Mouse (Mus musculus) liver, embryonic 16.5 days (tissue): ENCODE data around the gene Gimap8. TPM values are rescaled to one million over a fixed set of nuclear protein-coding genes. Genes with fewer than 3 reads are reported as not detected.
"Not testable (repeated sequence)": the region's sequence is repeated elsewhere in the genome, so short reads cannot be mapped to it uniquely, and the experiment has no call there.

ENCODE experiments used
- ATAC-seq: fragments of 200-750 bp; cut with Nextera tagmentation; 2 replicates; pipeline ENCODE4 v1.8.0; 2017; ENCODE audit warnings: low read depth, mild to moderate bottlenecking, moderate number of reproducible peaks, moderate library complexity
- H3K27ac ChIP-seq: fragments of 300-500 bp; sonication (generic); 2 replicates; pipeline ENCODE4 v1.5.1; 2014; ENCODE audit warnings: mild to moderate bottlenecking, low read length
- H3K27me3 ChIP-seq: fragments of 300-500 bp; sonication (generic); 2 replicates; pipeline ENCODE4 v1.6.1; 2014; ENCODE audit warnings: low read depth, low read length, mixed read lengths; ENCODE audit not compliant: control insufficient read depth, insufficient read depth
- H3K36me3 ChIP-seq: fragments of 300-500 bp; sonication (generic); 2 replicates; pipeline ENCODE4 v1.6.1; 2014; ENCODE audit warnings: mild to moderate bottlenecking; ENCODE audit not compliant: control insufficient read depth, insufficient read depth
- H3K4me1 ChIP-seq: fragments of 300-500 bp; sonication (generic); 2 replicates; pipeline ENCODE4 v1.6.1; 2014; ENCODE audit warnings: low read depth, low read length, mixed read lengths; ENCODE audit not compliant: control insufficient read depth
- H3K4me2 ChIP-seq: fragments of 300-500 bp; sonication (generic); 2 replicates; pipeline ENCODE4 v1.6.1; 2014; ENCODE audit warnings: low read depth, low read length, mixed read lengths
- H3K4me3 ChIP-seq: fragments of 300-500 bp; sonication (generic); 2 replicates; pipeline ENCODE4 v1.5.1; 2014; ENCODE audit warnings: low read depth, mild to moderate bottlenecking, low read length
- H3K9ac ChIP-seq: fragments of 300-500 bp; sonication (generic); 2 replicates; pipeline ENCODE4 v1.6.1; 2014; ENCODE audit warnings: low read depth, low read length
- H3K9me3 ChIP-seq: fragments of 300-500 bp; sonication (generic); replicated peaks from 2 replicates; pipeline ENCODE4 v1.6.1; 2016; ENCODE audit warnings: low read length; ENCODE audit not compliant: control insufficient read depth
- WGBS: fragments of 180-500 bp; shearing (Covaris S2); extraction: QIAGEN DNeasy Blood & Tissue Kit; methylation state at CpG from one replicate; pipeline ENCODE4 v1.1.7; 2014; ENCODE audit not compliant: insufficient replicate concordance; 5-methylcytosine and 5-hydroxymethylcytosine counted together
- polyA plus RNA-seq: library from polyadenylated mRNA; unstranded; fragments of >200 nt; fragmentation: Nextera tagmentation; extraction: Ambion mirVana; gene quantifications from 2 replicates; pipeline ENCODE4 v1.2.1, GENCODE M21; 2015

Gimap8 gene
- polyA plus RNA-seq, 1 experiment from 2014 or later = 1.1 TPM

DNA sequence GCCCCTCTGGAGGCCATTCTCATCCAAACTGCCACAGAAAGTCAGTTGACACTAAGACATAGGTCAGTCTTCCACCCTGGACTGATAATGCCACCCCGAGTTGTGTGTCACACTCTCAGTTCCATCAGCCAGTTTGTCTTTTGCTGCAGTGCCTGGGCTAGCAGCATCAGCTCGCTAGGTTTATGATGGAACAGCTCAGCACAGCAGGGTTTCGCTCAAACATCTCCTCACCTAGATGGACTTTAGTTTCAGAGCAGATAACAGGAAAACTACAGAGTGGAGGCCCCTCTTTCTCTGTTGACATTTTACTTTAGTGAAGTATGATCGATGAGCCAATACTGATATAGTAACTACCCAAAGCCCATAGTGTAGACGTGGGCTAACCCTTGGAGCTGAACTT is 32.3 kb upstream of the Gimap8 start:
- Histone ChIP-seq H3K27ac (no peak overlapping the region), H3K27me3 (no peaks in the 10 kb centered on the region), H3K9ac (no peak overlapping the region), H3K36me3 (no peaks in the 10 kb centered on the region; the same call in none of the 2 replicates), H3K4me1 (no peaks in the 10 kb centered on the region; the same call in 1 of the 2 replicates), H3K4me2 (no peak overlapping the region), H3K9me3 (no peaks in the 10 kb centered on the region), H3K4me3 (no peak overlapping the region)
- 69% methylated on average over 5 of the region's 5 CpGs for WGBS
- ATAC-seq = peak; percentile 48; the same call in 1 of the 2 replicates

DNA sequence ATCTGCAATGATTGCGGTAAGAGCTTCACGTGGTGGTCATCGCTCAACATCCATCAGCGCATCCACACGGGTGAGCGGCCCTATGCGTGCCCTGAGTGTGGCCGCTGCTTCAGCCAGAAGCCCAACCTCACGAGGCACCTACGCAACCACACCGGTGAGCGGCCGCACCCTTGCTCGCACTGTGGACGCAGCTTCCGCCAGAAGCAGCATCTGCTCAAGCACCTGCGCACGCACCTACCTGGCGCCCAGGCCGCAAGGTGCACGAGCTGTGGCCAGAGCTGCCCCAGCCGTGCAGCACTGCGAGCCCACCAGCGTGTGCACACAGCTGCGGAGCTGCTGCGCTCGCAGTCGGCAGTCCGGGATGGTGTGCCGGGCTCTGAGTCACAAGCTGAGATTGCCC is 27.0 kb upstream of the Gimap8 start:
- no peaks in the 10 kb centered on the region for H3K27me3 ChIP-seq
- H3K27ac ChIP-seq = no peak overlapping the region
- no peak overlapping the region for H3K4me2 ChIP-seq
- no peak overlapping the region for H3K9ac ChIP-seq
- H3K9me3 ChIP-seq = no peaks in the 10 kb centered on the region
- no peaks in the 10 kb centered on the region for H3K4me1 ChIP-seq
- no peak for ATAC-seq
- H3K4me3 ChIP-seq = no peak overlapping the region
- H3K36me3 ChIP-seq = no peaks in the 10 kb centered on the region; the same call in none of the 2 replicates
- WGBS = 85% methylated on average over 30 of the region's 30 CpGs

DNA sequence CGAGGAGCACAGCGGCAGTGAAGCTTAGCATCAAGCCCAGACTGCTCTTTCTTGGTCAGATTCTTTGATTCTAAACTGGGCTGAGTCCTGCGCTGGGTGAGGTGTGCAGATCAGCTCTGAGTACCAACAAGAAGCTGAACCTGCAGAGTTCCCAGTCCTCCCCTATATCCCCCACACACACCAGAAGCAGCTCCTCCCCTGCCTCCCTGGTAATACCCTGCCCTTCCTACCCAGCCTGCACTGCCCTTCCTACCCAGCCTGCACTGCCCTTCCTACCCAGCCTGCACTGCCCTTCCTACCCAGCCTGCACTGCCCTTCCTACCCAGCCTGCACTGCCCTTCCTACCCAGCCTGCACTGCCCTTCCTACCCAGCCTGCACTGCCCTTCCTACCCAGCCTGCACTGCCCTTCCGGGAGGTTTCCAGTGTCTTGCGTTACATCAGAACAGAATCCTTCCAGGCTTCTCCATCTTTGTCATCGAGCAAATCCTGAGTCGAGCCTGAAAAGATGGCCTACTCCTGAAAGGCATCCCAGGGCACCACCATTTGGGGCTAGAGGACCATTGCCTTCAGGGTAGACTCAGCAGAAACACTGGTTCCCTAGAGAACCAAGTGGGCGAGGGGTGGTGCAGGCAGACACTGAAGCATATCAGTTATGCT is 24.7 kb upstream of the Gimap8 start:
- WGBS = 67% methylated on average over 8 of the region's 8 CpGs
- ATAC-seq, H3K27me3 ChIP-seq, H3K9me3 ChIP-seq, H3K27ac ChIP-seq, H3K4me2 ChIP-seq, H3K4me1 ChIP-seq, H3K36me3 ChIP-seq, H3K4me3 ChIP-seq, H3K9ac ChIP-seq: not testable (repeated sequence)

DNA sequence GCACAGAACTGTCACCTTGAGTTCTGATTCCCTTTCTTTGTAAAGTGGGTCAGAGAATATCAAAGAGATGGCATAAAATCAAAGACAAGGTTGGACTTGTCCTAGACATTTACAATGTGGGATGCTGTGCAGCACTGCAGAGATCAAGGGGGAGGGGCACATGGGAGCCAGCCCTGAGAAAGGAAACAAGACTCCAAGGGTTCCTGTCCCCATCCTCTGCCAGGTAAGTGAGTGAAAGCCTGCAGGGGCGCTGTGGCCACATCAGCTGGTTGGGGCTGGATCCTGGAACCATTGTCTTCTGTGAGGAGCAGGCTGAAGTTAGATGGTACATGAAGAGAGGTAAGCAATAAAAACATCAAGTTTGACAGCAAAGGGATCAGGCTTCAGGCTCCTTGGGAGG is 23.6 kb upstream of the Gimap8 start:
- 52% methylated on average over 1 of the region's 1 CpGs for WGBS

DNA sequence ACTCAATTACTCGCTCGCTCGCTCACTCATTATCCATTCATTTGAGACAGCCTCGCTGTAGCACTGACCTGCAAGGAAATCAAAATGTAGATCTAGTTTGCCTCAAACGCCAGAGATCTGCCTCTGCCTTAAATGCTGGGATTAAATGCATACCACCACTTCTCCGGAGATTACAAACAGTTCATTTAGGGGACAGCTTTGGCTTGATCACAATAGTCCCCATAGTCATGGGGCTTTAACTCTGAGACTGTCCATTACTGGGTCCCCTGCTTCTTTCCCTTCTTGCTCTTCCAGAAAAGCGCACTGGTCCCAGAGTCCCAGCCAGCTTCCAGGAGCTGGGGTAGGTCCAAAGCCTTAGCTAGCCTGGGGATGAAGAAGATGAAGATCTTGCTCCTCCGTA is 20.6 kb upstream of the Gimap8 start, which contains the start of gene AI854703:
Gene AI854703, plus strand, starts transcription at position 301 of the 400 bp plus-strand sequence.
- Histone ChIP-seq H3K27me3 (peaks cover 33% of the 10 kb centered on the region), H3K4me1 (no peaks in the 10 kb centered on the region), H3K4me3 (peak within 1 kb of the TSS; percentile 47), H3K27ac (no peak within 1 kb of the TSS), H3K36me3 (no peaks in the 10 kb centered on the region), H3K9ac (peak within 1 kb of the TSS; percentile 39; the same call in 1 of the 2 replicates), H3K9me3 (no peaks in the 10 kb centered on the region), H3K4me2 (peak within 1 kb of the TSS; percentile 69)
- ATAC-seq = no peak
- 53% methylated on average over 8 of the region's 8 CpGs for WGBS

More for the DNA sequence above, 23.6 kb upstream of the Gimap8 start:
- H3K4me2 ChIP-seq = no peak overlapping the region
- H3K36me3 ChIP-seq = no peaks in the 10 kb centered on the region; the same call in none of the 2 replicates
- H3K4me1 ChIP-seq = no peaks in the 10 kb centered on the region
- H3K27ac ChIP-seq = no peak overlapping the region
- peaks cover 21% of the 10 kb centered on the region for H3K27me3 ChIP-seq
- H3K9ac ChIP-seq = no peak overlapping the region
- no peak overlapping the region for H3K4me3 ChIP-seq
- H3K9me3 ChIP-seq = no peaks in the 10 kb centered on the region
- no peak for ATAC-seq

DNA sequence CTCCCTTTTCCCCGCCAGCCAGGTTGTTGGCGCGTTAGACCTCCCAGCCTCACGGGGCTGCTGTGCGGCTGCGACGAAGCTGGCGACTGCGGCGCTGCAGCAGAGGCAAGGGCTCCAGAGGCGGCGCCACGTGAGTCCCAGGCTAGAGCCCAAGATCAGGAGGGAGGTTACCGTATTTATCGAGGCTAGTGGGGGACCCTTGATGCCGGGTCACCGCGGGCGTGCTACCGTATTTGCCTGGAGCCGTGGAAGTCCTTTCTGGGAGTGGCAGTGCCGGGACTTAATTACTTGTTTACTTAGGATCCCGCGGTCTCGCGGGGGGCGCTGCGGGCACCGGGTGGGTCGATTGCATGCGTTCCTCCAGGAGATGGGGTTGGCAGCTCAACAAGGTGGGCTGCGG is 20.1 kb upstream of the Gimap8 start:
- Histone ChIP-seq H3K27me3 (peaks cover 33% of the 10 kb centered on the region), H3K9me3 (no peaks in the 10 kb centered on the region), H3K4me3 (peak overlapping the region; percentile 47), H3K27ac (no peak overlapping the region), H3K36me3 (no peaks in the 10 kb centered on the region), H3K9ac (peak overlapping the region; percentile 39; the same call in 1 of the 2 replicates), H3K4me1 (no peaks in the 10 kb centered on the region), H3K4me2 (peak overlapping the region; percentile 69)
- no peak for ATAC-seq
- 1% methylated on average over 32 of the region's 32 CpGs for WGBS

- Histone ChIP-seq H3K4me1 (no peaks in the 10 kb centered on the region), H3K9ac (no peak overlapping the region), H3K27me3 (peaks cover 33% of the 10 kb centered on the region), H3K27ac (no peak overlapping the region), H3K36me3 (no peaks in the 10 kb centered on the region), H3K9me3 (no peaks in the 10 kb centered on the region), H3K4me2 (peak overlapping the region; percentile 69), H3K4me3 (peak overlapping the region; percentile 47)
- no peak for ATAC-seq
- 5% methylated on average over 7 of the region's 7 CpGs for WGBS
These were observed 19.5 kb upstream of the Gimap8 start for GRCm38 (mm10) chr6:48627511-48627924.

DNA sequence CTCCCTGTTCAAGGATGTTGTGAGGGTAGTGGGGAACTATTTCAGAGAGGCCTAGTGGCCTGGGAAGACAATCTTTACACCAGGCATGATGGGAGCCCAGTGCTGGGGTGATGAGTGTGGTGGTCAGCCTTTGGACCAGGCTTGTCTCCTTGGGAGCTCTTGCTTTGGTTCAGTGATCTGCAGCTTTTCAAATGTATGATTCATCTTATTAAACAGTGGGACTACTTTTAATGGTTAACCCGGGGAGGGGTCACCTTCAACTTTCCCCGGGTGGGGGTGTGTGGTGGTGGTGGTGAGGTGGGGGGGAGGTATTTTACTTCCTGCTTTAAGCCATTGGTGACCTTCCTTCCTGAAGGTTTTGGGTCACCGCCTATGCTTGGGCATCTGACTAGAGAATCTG is 18.7 kb upstream of the Gimap8 start:
- Histone ChIP-seq H3K9me3 (no peaks in the 10 kb centered on the region), H3K27me3 (peaks cover 33% of the 10 kb centered on the region), H3K27ac (no peak overlapping the region), H3K9ac (no peak overlapping the region), H3K4me2 (no peak overlapping the region), H3K36me3 (no peaks in the 10 kb centered on the region), H3K4me1 (no peaks in the 10 kb centered on the region), H3K4me3 (no peak overlapping the region)
- 43% methylated on average over 3 of the region's 3 CpGs for WGBS
- no peak for ATAC-seq

GRCm38 (mm10) chr6:48628808-48629660 is 18.0 kb upstream of the Gimap8 start:
- H3K9ac ChIP-seq = no peak overlapping the region
- peak overlapping the region; percentile 58 for H3K4me2 ChIP-seq
- no peaks in the 10 kb centered on the region for H3K36me3 ChIP-seq
- no peaks in the 10 kb centered on the region for H3K9me3 ChIP-seq
- WGBS = 9% methylated on average over 54 of the region's 54 CpGs
- H3K27me3 ChIP-seq = peaks cover 33% of the 10 kb centered on the region
- no peak overlapping the region for H3K27ac ChIP-seq
- no peaks in the 10 kb centered on the region for H3K4me1 ChIP-seq
- no peak for ATAC-seq
- H3K4me3 ChIP-seq = peak overlapping the region; percentile 43
